Mouse (Mus musculus) frontal cortex, adult (tissue): ENCODE measurements at regions not wholly inside any gene's neighbourhood (a gene's known extent, or its start where the extent isn't known, plus 50 kb on each side); places are given as distances from the start of the nearest gene placed in this dataset.

Experiments used
- ATAC-seq: cut with Nextera tagmentation; 2 replicates; pipeline ENCODE4 v1.9.2; 2017; ENCODE audit warnings: mild to moderate bottlenecking, moderate library complexity, mixed read lengths; ENCODE audit not compliant: low TSS enrichment

- peak; percentile 70; the same call in 1 of the 2 replicates for ATAC-seq
These were observed 306.3 kb downstream of the Tbc1d1 start for GRCm38 (mm10) chr5:64462411-64462810.

DNA sequence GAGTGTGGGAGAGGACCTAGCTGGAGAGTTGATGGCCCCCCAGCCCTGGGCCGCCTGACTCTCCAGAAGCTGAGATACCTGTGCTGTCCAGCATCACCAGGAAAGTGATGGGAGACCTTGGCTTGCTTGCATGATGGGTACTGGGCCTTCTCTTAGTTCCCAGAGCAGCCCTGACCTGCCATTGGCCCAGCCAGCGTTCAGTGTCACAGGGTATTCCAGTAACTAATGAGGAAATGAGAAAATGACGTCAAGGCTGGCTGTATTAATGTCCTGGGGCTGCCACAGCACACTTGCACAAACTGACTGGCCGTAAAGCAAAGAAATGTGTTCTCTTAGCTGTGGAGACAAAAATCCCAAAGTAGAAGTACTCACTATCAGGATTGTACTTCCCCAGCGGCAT lies 307.5 kb downstream of the Tbc1d1 start:
- ATAC-seq: no peak

- ATAC-seq: no peak
These were observed 310.2 kb downstream of the Tbc1d1 start for GRCm38 (mm10) chr5:64466320-64466719.

- ATAC-seq: no peak
These were observed 311.8 kb downstream of the Tbc1d1 start for GRCm38 (mm10) chr5:64467856-64468255.

DNA sequence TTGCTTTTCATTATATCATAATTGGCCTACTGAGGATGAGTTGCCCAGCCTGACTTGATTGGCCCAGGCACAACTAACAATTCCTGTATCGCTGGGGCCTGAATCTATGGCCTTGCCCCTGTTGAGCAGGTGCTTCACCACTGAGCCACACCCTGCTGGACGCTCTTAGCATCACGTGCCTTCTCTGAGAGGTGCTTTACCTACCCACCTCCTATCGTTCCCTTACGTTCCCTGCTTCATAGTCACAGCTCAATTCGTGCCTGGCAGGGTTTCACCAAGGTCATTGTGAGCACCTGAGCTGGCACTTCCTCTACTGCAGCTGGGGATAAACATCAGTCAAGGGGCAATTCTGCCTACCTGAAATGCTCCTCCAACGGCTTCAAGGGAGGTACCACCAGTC lies 312.2 kb downstream of the Tbc1d1 start:
- ATAC-seq: no peak

DNA sequence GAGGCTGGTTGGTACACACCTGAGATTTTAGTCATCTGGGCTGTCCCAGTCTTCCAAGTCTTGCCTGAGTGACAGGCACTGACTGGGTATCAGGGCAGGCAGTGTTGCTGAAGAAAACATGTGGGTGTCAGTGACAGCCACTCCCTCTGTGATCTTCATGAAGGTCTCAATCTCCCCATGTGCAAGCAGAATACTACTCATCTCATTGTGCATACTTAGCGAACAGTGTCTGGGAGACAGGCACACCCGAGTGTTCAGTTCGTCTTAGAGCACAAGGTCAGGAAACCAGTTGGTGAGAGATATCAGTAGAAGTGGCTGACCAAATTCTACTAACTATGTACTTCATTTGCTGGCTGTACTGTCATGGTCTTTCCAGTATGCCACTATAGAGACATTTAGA lies 315.9 kb downstream of the Tbc1d1 start:
- no peak for ATAC-seq

- no peak for ATAC-seq
These were observed 316.3 kb downstream of the Tbc1d1 start for GRCm38 (mm10) chr5:64472415-64472814.

- no peak for ATAC-seq
These were observed 318.8 kb downstream of the Tbc1d1 start for GRCm38 (mm10) chr5:64474868-64475267.

GRCm38 (mm10) chr5:64475736-64476519 lies 319.8 kb downstream of the Tbc1d1 start:
- ATAC-seq: no peak

DNA sequence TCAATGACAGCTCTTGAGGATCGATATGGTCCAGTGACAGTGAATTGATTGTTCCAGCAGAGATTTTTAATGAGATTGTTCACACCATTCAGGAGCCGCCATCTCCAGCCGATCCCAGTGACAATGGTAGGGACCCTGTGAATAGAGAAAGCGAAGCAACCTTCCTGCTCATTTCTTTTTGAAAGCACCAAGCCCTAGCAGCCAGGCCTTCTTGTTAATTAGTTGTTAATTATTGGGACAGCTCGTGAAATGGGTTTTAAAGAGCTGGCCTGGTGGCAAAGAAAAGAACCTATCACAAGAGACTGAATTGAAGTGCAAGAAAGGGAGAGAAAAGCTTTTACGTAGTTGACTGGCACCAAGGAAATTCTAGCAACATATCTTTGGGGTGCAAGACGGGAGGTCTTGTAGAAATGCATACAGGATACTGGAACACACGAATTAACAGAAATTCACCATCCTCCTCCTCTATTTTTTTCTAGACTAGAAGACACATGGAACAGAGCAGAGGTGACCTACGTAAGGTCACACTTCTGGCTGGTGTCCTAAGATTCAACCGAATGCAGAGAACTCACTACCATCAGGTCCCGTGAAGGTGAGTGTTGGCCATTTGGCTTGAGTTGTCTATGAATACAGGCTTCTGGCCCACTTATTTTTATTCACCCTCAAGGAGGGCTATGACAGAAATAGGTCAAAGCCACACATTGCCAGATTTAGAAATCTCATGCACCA lies 320.7 kb downstream of the Tbc1d1 start:
- ATAC-seq: peak; percentile 38; the same call in 1 of the 2 replicates

- ATAC-seq: no peak
These were observed 322.0 kb downstream of the Tbc1d1 start for GRCm38 (mm10) chr5:64478143-64478542.

- no peak for ATAC-seq
These were observed 322.6 kb downstream of the Tbc1d1 start for GRCm38 (mm10) chr5:64478599-64479214.

DNA sequence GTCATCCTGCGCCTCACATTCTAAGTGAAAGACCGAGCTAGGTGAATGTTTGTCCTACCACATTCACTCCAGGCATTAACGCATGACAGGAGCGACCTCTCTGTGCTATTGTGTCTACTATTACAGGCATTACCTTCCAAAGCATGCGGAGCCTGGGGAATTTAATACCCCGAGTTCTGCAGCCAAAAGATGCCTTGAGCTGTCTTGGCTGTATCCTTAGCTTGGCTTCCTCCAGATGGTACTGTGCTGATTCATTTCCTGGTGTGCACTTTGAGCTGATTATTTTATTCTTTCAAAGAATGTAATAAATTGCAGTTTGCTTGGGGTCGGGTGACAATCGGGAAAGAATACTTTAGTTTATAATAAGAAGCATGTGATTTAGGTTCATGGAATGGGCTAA lies 323.2 kb downstream of the Tbc1d1 start:
- peak; percentile 72; the same call in 1 of the 2 replicates for ATAC-seq

DNA sequence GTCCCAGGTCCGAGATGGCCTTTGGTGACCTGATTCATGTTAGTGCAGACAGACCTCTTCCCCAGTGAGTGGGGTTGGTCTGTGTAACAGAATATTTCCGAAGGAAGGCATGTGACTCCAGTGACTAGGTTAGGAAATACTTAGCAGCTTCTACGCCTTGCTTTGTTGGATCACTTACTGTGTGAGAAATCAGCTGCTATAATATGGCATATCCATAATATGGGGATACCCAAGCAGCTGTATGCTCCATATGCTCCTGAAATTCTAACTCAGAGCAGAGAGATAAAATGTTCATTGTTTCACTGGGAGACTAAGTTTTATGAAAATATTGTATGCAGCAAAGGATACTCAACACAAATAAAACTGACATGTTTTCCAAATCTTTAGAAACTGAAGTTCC lies 318.1 kb upstream of the Klf3 start:
- ATAC-seq: peak; percentile 76

- 0 out of 2 replicates have a peak, but pooled peaks have one; percentile 29 for ATAC-seq
These were observed 317.3 kb upstream of the Klf3 start for GRCm38 (mm10) chr5:64485856-64486255.

DNA sequence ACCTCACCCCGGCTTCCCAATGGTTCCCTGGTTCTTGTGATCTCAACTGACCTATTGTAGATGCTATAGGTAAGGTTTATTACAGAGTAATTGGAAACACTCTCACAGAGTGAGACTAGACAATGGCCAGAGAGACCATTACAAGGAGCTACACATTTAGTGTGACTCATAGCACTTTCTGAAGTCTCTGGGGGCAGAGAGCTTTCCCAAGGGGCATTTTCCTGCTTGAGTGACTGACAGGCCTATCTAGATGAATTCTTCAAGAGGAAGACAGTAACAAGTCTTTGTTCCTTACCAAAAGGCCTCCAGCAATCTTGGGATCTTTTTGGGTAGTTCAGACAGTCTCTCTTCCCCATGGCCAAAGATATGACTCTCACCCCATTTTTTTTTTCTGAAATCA lies 316.4 kb upstream of the Klf3 start:
- no peak for ATAC-seq

GRCm38 (mm10) chr5:64487698-64488398 lies 315.3 kb upstream of the Klf3 start:
- peak; percentile 64 for ATAC-seq

- no peak for ATAC-seq
These were observed 313.3 kb upstream of the Klf3 start for GRCm38 (mm10) chr5:64489656-64490444.

DNA sequence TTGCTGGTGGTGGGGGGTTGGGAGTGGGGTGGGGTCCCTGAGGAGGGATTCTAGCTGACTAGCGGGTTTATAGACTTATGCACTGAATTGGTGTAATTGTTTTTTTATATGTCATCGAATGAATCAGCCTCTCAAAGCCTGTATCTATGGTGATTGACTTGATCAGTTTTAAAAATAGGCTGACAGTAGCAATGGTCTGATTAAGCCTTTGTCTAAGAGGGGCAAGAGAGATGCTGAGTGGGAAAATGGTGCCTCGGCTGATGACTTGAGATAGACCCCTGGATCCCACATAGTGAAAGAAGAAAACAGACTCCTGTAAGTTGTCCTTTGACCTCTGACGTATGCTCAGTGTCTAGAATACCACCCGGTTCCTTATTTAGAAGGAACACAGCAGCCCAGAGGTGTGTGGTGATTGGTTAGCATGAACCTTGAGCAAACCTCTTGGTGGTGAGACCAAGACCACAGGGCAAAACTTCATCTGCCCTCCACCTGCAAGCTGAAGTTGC lies 312.7 kb upstream of the Klf3 start:
- no peak for ATAC-seq

DNA sequence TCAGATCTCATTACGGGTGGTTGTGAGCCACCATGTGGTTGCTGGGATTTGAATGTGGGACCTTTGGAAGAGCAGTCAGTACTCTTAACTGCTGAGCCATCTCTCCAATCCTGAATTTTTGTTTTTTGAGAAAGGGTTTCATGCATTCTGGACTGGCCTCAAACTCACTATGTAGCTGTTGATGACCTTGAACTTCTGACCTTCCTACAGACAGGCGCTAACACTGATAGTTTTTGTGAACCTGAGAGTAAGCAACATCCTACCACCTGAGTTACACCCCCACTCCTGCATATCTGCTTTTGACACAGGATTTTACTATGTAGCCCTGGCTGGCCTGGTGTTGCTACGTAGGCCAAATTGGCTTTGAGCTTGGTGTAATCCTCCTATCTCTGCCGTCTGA lies 308.8 kb upstream of the Klf3 start:
- ATAC-seq: no peak

- no peak for ATAC-seq
These were observed 306.3 kb upstream of the Klf3 start for GRCm38 (mm10) chr5:64496853-64497252.
